Mouse (Mus musculus): ENCODE data around the gene Mrgbp. TPM values are rescaled to one million over a fixed set of nuclear protein-coding genes. Genes with fewer than 3 reads are reported as not detected.

Gene Mrgbp
- polyA plus RNA-seq, 1 experiment from 2014 or later, result 29.9 TPM

DNA sequence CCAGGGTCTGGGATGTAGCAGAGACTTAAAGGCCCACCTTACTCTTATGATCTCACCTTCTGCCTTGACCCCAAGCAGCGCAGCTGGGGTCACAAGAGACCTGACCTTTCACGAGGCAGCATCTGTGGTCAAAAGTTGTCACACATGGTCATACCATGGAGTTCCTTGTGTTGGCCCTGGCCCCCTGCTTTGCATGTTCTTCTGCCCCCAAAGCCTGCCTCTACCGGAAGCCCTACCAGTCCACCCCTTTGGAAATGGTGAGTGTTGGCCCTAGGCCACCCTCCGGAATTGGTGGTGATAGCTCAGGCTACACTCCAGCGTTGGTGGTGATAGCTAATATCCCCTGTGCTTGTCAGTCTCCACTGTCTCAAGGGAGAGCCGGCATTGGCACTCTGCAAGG is 17.8 kb upstream of the Mrgbp start:
- H3K4me1 ChIP-seq, result peaks cover 10% of the 10 kb centered on the region
- no peaks in the 10 kb centered on the region for H3K9me3 ChIP-seq
- peaks cover 18% of the 10 kb centered on the region; the same call in 1 of the 2 replicates for H3K27me3 ChIP-seq
- no peaks in the 10 kb centered on the region for H3K36me3 ChIP-seq
- H3K27ac ChIP-seq, result no peak overlapping the region
- H3K4me3 ChIP-seq, result no peak overlapping the region
- 49% methylated on average over 6 of the region's 6 CpGs for WGBS
- no peak overlapping the region for H3K9ac ChIP-seq
- no peak overlapping the region for H3K4me2 ChIP-seq
- no peak for ATAC-seq (ENCODE audit: borderline replicate concordance, extremely low read depth, low FRiP score, low TSS enrichment)

- no peaks in the 10 kb centered on the region for H3K9me3 ChIP-seq
- H3K36me3 ChIP-seq, result no peaks in the 10 kb centered on the region
- H3K27me3 ChIP-seq, result peaks cover 18% of the 10 kb centered on the region; the same call in 1 of the 2 replicates
- no peak for ATAC-seq (ENCODE audit: borderline replicate concordance, extremely low read depth, low FRiP score, low TSS enrichment)
- H3K4me3 ChIP-seq, result no peak overlapping the region
- H3K9ac ChIP-seq, result no peak overlapping the region
- 32% methylated on average over 5 of the region's 5 CpGs for WGBS
- peaks cover 16% of the 10 kb centered on the region for H3K4me1 ChIP-seq
- no peak overlapping the region for H3K4me2 ChIP-seq
- no peak overlapping the region for H3K27ac ChIP-seq
Observed at GRCm38 (mm10) chr2:180563841-180564240, 17.3 kb upstream of the Mrgbp start.

GRCm38 (mm10) chr2:180566240-180566913 is 14.7 kb upstream of the Mrgbp start:
- Histone ChIP-seq H3K9ac (no peak overlapping the region), H3K9me3 (no peaks in the 10 kb centered on the region), H3K4me2 (no peak overlapping the region), H3K27me3 (peaks cover 30% of the 10 kb centered on the region; the same call in 1 of the 2 replicates), H3K36me3 (no peaks in the 10 kb centered on the region), H3K27ac (no peak overlapping the region), H3K4me3 (no peak overlapping the region), H3K4me1 (peaks cover 24% of the 10 kb centered on the region)
- WGBS, result 22% methylated on average over 13 of the region's 13 CpGs
- 0 out of 2 replicates have a peak, but pooled peaks have one; percentile 21 for ATAC-seq (ENCODE audit: borderline replicate concordance, extremely low read depth, low FRiP score, low TSS enrichment)

DNA sequence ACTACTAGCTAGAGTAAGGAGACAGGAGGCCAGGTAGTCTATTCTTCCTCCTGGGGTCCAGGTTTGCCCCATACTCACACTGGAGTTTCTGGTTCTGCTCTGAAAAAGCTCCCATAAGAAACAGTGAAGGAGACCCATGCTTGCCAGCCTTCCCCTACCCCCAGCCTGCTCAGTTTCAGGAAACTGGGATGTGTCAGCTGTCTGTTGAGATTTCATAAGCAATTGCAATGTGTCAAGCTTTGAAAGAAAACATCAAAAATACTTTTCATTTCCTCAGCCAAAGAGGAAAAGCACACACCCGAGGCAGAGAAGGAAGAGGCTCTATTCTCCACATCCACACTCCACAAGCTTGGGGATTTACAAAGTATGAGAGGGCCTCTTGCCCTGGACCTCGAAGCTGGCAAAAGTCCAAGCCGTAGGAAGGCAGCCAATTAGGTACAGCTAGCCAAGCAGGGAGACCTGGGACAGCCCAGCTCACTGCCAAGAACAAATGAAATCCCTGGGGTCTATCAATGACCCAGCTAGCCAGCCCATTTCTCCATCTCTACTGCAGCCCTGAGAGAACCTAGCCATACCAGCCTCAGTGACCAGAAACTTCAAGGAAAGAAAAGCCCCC is 12.0 kb upstream of the Mrgbp start:
- Histone ChIP-seq H3K27me3 (peaks cover 16% of the 10 kb centered on the region; the same call in 1 of the 2 replicates), H3K27ac (0 out of 2 replicates have a peak overlapping the region, but pooled peaks have one; percentile 7), H3K36me3 (no peaks in the 10 kb centered on the region), H3K9ac (no peak overlapping the region), H3K4me1 (peaks cover 24% of the 10 kb centered on the region), H3K9me3 (no peaks in the 10 kb centered on the region), H3K4me2 (no peak overlapping the region), H3K4me3 (no peak overlapping the region)
- WGBS, result 5% methylated on average over 3 of the region's 3 CpGs
- ATAC-seq (ENCODE audit: borderline replicate concordance, extremely low read depth, low FRiP score, low TSS enrichment), result peak; percentile 55

DNA sequence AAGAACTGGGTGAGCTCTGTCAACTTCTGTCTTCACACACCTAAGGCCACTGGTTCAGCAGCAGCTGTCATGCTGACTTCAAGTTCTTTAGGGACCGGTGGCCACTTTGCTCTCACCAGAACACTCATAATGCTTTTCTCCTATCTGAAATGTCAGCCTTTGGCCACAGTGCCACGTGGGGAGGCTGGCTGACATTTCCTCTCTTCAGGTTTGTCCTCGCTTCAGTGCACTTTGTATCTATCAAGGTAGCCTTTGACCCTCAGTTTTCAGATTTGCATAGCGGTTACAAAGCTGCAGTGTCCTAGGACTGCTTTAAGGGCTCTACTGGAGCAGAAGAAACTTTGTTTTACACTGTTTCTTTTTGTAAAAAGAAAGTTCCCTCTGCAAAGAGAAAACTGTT is 4.6 kb upstream of the Mrgbp start:
- WGBS, result 44% methylated on average over 4 of the region's 4 CpGs
- no peak overlapping the region for H3K27ac ChIP-seq

DNA sequence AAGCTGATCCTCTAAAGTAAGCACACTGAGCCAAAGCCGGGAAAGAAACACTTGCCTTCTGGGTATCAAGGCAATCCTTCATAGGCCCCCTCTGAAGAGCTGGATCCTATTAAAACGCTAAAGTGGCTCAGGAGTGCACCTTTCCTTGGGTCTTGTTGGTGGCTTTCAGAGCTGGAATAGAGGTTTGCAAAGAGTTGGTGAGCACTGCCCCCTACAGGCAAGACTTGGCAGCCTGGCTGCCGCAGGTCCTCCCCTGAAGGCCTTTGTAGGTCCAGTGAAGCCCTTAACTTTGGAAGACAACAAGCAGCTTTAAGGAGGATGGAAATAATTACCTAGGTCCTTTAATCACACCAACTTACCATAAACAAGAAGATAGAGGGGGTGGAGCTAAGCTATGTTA is 2.4 kb upstream of the Mrgbp start:
- WGBS, result 1% methylated on average over 3 of the region's 3 CpGs

More for the DNA sequence above, 4.6 kb upstream of the Mrgbp start:
- Histone ChIP-seq H3K4me3 (no peak overlapping the region), H3K4me2 (no peak overlapping the region), H3K27me3 (no peaks in the 10 kb centered on the region; the same call in 1 of the 2 replicates), H3K9me3 (no peaks in the 10 kb centered on the region), H3K9ac (no peak overlapping the region), H3K36me3 (no peaks in the 10 kb centered on the region), H3K4me1 (no peaks in the 10 kb centered on the region)
- ATAC-seq (ENCODE audit: borderline replicate concordance, extremely low read depth, low FRiP score, low TSS enrichment), result no peak

DNA sequence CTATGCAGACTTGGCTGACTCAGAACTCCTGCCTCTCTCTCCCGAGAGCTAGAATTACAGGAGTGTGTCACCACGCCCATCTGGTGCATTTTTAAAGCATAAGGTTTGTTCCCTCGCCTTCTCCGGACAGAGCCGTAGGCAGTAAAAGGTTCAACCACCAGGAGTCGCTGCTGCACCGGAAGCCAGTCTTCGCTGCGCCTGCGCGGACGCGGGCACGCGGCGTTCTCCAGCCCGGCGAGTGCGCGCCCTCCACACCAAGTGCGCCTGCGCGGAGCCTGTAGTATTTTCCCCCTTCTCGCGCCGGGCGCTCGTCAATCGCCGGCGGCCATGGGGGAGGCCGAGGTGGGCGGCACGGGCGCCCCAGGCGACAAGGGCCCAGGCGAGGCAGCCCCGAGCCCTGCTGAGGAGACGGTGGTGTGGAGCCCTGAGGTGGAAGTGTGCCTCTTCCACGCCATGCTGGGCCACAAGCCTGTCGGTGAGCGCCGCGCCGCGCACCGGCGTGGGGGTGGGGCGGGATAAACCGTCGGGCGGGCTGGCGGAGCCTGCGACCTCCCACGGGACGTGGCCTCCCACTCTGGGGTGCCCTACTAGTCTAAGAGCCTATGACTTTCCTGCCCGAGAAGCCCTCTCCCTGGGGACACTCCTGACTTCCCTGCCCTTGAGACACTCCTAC is 1.5 kb downstream of the Mrgbp start:
- H3K36me3 ChIP-seq, result peaks cover 17% of the 10 kb centered on the region
- no peaks in the 10 kb centered on the region for H3K9me3 ChIP-seq
- H3K9ac ChIP-seq, result peak overlapping the region; percentile 92
- peak overlapping the region; percentile 78 for H3K4me3 ChIP-seq
- peak; percentile 85 for ATAC-seq (ENCODE audit: borderline replicate concordance, extremely low read depth, low FRiP score, low TSS enrichment)
- peak overlapping the region; percentile 59 for H3K27ac ChIP-seq
- peaks cover 9% of the 10 kb centered on the region for H3K4me1 ChIP-seq
- WGBS, result 1% methylated on average over 57 of the region's 57 CpGs
- no peaks in the 10 kb centered on the region for H3K27me3 ChIP-seq
- peak overlapping the region; percentile 79 for H3K4me2 ChIP-seq

More for the DNA sequence above, 2.4 kb upstream of the Mrgbp start:
- no peak overlapping the region for H3K9ac ChIP-seq
- no peak overlapping the region for H3K4me3 ChIP-seq
- H3K4me1 ChIP-seq, result peaks cover 6% of the 10 kb centered on the region
- H3K36me3 ChIP-seq, result no peaks in the 10 kb centered on the region
- H3K27me3 ChIP-seq, result no peaks in the 10 kb centered on the region
- no peak for ATAC-seq (ENCODE audit: borderline replicate concordance, extremely low read depth, low FRiP score, low TSS enrichment)
- no peak overlapping the region for H3K4me2 ChIP-seq
- H3K27ac ChIP-seq, result no peak overlapping the region
- H3K9me3 ChIP-seq, result no peaks in the 10 kb centered on the region

DNA sequence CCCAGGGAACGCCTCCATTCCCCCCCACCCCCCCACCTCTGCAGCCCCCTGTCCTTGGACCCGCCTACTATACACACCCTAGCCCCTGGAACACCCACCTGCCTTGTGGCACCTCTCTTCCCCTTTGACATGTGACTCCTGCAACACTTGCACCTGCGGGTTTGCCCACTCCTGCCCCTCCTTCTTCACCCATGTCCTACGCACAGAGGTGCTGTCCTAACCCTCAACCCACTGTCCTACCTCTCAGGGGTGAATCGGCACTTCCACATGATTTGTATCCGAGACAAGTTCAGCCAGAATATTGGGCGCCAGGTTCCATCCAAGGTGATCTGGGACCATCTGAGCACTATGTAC is 2.0 kb downstream of the Mrgbp start:
- peak overlapping the region; percentile 92 for H3K9ac ChIP-seq
- peaks cover 9% of the 10 kb centered on the region for H3K4me1 ChIP-seq
- H3K4me3 ChIP-seq, result peak overlapping the region; percentile 78
- no peak overlapping the region for H3K27ac ChIP-seq
- peak; percentile 20; the same call in 1 of the 2 replicates for ATAC-seq (ENCODE audit: borderline replicate concordance, extremely low read depth, low FRiP score, low TSS enrichment)
- H3K27me3 ChIP-seq, result no peaks in the 10 kb centered on the region
- WGBS, result 14% methylated on average over 7 of the region's 7 CpGs
- H3K4me2 ChIP-seq, result peak overlapping the region; percentile 79
- H3K36me3 ChIP-seq, result peaks cover 17% of the 10 kb centered on the region
- H3K9me3 ChIP-seq, result no peaks in the 10 kb centered on the region

- H3K27me3 ChIP-seq, result no peaks in the 10 kb centered on the region
- no peaks in the 10 kb centered on the region for H3K9me3 ChIP-seq
- H3K4me3 ChIP-seq, result peak overlapping the region; percentile 90
- H3K4me1 ChIP-seq, result peaks cover 10% of the 10 kb centered on the region
- H3K4me2 ChIP-seq, result peak overlapping the region; percentile 79
- WGBS, result 50% methylated on average over 6 of the region's 6 CpGs
- peak overlapping the region; percentile 93 for H3K9ac ChIP-seq
- peak overlapping the region; percentile 89 for H3K27ac ChIP-seq
- ATAC-seq (ENCODE audit: borderline replicate concordance, extremely low read depth, low FRiP score, low TSS enrichment), result peak; percentile 11; the same call in 1 of the 2 replicates
- peaks cover 46% of the 10 kb centered on the region for H3K36me3 ChIP-seq
Observed at GRCm38 (mm10) chr2:180588736-180589122, 7.6 kb downstream of the Mrgbp start.

GRCm38 (mm10) chr2:180589123-180589831 is 8.2 kb downstream of the Mrgbp start, which contains the start of gene Ogfr:
TSS of gene Ogfr (plus strand) at chr2:180589245.
- H3K27ac ChIP-seq, result peak within 1 kb of the TSS; percentile 89
- H3K4me3 ChIP-seq, result peak within 1 kb of the TSS; percentile 90
- peaks cover 7% of the 10 kb centered on the region for H3K4me1 ChIP-seq
- ATAC-seq (ENCODE audit: borderline replicate concordance, extremely low read depth, low FRiP score, low TSS enrichment), result peak; percentile 92
- WGBS, result under 1% methylated on average over 67 of the region's 67 CpGs
- H3K9me3 ChIP-seq, result no peaks in the 10 kb centered on the region
- H3K36me3 ChIP-seq, result peaks cover 51% of the 10 kb centered on the region
- peak within 1 kb of the TSS; percentile 93 for H3K9ac ChIP-seq
- H3K27me3 ChIP-seq, result no peaks in the 10 kb centered on the region
- peak within 1 kb of the TSS; percentile 79 for H3K4me2 ChIP-seq

- ATAC-seq (ENCODE audit: borderline replicate concordance, extremely low read depth, low FRiP score, low TSS enrichment), result no peak
- 0 out of 2 replicates have a peak within 1 kb of the TSS, but pooled peaks have one; percentile 27 for H3K9ac ChIP-seq
- H3K27me3 ChIP-seq, result peaks cover 22% of the 10 kb centered on the region
- 45% methylated on average over 4 of the region's 4 CpGs for WGBS
- H3K9me3 ChIP-seq, result no peaks in the 10 kb centered on the region
- H3K27ac ChIP-seq, result peak within 1 kb of the TSS; percentile 39; the same call in 1 of the 2 replicates
- H3K4me1 ChIP-seq, result peaks cover 14% of the 10 kb centered on the region; the same call in 1 of the 2 replicates
- peak within 1 kb of the TSS; percentile 57 for H3K4me2 ChIP-seq
- H3K4me3 ChIP-seq, result peak within 1 kb of the TSS; percentile 30
- H3K36me3 ChIP-seq, result peaks cover 25% of the 10 kb centered on the region
Observed at GRCm38 (mm10) chr2:180597490-180597889, 16.4 kb downstream of the Mrgbp start, which contains the start of gene Col9a3. TSS of gene Col9a3 (plus strand) at chr2:180597790.
